Mouse (Mus musculus) splenic B cell, adult 2 months (primary cell): ENCODE results near the gene Rab3a.

Experiments used
- DNase-seq: peaks from one replicate; pipeline ENCODE4 v3.0.0-alpha.2; 2011; ENCODE audit warnings: low read depth, low spot score
- H3K27me3 ChIP-seq: 2 replicates; pipeline ENCODE4 v1.6.1; 2012; ENCODE audit warnings: mild to moderate bottlenecking, low read length, moderate library complexity, mixed read lengths; ENCODE audit not compliant: control insufficient read depth, poor library complexity, insufficient read depth, severe bottlenecking
- H3K36me3 ChIP-seq: 2 replicates; pipeline ENCODE4 v1.6.1; 2012; ENCODE audit warnings: mild to moderate bottlenecking, low read length, moderate library complexity, mixed read lengths; ENCODE audit not compliant: control insufficient read depth, poor library complexity, insufficient read depth, severe bottlenecking

Gene Rab3a

DNA sequence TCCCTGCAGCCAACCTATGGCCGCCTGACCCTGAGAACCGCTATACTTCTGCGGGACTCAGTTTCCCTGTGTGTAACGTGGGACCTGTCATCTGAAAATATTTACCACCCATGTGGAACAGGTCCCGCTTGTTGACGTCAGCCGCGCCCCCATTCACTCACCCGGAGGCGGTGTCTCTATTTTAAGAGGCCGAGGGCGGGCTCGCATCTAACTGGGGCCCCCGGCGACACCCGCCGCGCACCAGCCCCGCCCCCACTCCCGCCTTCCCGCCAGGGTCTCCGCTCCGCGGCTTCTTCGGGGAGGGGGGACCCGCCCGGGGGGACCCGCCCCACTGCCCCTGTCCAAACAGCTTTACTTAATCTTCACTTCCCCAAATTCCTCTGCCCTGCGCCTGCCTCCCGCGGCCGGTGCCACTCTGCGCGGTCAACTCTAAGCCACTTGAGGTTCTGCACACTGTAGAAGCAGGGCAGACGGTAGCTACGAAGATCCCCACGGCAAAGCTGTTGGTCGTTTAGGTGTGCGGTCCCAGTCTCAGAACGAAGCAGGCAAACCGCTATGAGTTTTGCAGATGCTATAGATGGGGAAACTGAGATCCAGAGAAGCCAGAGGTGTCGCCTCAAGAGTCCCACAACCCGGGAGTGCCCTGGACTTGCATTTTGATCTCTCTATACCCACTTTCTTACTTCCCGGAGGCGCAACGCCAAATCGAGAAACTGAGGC lies 49.4 kb downstream of the Rab3a start:
- peak; percentile 76 for DNase-seq
- peaks cover 1% of the 10 kb centered on the region; the same call in 1 of the 2 replicates for H3K36me3 ChIP-seq
- H3K27me3 ChIP-seq: no peaks in the 10 kb centered on the region

DNA sequence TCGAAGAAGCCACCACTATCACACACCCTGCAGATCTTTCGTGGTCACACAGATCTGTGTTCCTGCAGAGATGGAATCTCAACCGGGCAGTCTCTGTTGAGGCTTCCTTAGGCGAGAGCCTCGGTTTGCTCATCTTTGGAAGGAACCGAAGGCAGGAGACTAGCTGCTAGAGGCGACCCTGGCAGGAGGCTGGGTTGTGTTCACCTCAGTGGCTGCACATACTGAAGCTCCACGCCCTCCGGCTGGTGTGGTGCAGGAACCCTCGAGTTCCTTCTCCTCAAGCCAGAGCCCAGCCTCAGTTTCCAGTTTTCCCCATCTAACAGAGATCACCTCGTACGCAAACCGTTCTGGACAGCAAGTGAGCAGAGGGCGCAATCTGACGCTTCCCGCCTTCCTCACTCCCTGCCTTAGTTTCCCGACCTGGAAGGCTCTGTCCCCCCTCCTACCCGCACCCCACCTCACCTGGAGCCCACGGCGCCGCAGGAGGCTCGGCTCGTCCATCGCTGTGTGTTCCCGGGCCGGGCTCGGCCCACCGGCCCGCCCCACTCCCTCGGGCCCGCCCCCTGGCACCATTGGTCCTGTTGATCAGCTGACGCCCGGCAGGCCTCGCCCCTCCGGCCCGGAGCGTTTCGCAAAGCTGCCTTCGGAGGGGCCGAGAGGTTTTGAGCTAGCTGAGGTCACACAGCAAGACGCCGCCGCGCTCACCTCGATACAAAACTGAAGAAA lies 50.2 kb downstream of the Rab3a start, which contains the start of gene Mast3:
Gene Mast3, minus strand, starts transcription at position 574 of the 726 bp plus-strand sequence.
- peak; percentile 88 for DNase-seq
- Histone ChIP-seq H3K36me3 (no peaks in the 10 kb centered on the region), H3K27me3 (no peaks in the 10 kb centered on the region)

DNA sequence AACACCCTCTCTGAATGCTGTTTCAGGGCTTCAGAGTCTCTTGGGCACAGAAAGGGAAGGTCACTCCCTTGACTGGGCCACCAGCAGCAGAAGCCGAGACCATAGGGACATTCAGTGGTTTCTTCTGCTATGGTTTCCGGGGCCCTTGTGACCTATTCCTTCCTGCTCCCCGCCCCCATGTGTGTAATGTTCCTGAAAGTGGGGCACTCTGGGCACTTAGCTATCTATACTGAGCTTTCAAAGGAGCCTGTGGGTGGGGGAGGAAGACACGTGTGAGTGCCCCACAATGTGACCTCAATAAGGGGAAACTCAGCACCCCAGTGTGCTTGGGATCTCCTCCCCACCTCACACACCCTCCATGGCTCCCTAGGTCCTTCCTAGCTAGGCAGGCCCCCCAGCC lies 52.1 kb downstream of the Rab3a start:
- H3K27me3 ChIP-seq: no peaks in the 10 kb centered on the region
- DNase-seq: peak; percentile 82

DNA sequence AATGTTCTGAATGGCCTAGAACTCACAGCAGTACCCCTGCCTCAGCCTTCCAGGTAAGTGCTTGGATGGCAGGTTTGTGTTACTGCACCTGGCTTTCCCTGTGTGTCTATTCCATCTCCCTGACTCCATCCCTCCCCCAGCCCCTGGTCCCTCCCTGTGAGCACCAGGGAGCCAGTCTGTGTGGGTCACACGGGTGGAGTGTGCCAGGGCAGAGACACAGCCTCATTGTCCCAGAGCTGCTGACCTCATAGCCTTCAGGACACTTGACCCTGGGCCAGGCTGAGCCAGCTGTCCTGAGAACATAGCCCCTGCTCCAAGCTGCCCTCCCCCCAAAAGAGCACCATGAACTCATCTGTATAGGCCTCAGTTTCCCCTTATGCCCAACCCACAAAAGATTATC lies 52.8 kb downstream of the Rab3a start:
- no peaks in the 10 kb centered on the region for H3K27me3 ChIP-seq
- H3K36me3 ChIP-seq: no peaks in the 10 kb centered on the region
- DNase-seq: no peak

More for the DNA sequence above, 52.1 kb downstream of the Rab3a start:
- no peaks in the 10 kb centered on the region for H3K36me3 ChIP-seq

DNA sequence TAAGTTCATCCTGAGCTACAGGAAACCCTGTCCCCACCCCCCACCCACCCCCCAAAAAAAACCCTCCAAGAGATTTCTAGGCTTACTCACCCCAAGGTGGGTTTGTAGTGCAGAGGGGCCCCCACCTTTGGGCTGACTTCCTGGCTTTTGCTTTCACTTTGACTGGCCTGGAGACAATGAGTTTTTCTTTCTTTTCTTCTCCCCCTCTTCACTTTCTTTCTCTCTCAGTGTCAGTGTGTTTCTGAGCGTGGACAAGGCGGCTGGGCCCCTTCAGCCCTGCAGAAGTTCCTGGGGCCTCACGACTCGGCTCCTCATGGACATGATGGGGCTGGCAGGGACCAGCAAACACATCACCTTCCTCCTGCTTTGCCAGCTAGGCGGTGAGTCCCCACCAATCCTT lies 53.8 kb downstream of the Rab3a start, which contains the start of gene Il12rb1:
Gene Il12rb1, plus strand, starts transcription at position 211 of the 400 bp plus-strand sequence.
- no peaks in the 10 kb centered on the region for H3K36me3 ChIP-seq
- H3K27me3 ChIP-seq: no peaks in the 10 kb centered on the region
- DNase-seq: peak; percentile 36
